Mouse (Mus musculus) lung, postnatal 25 days (tissue): ENCODE measurements at regions not wholly inside any gene's neighbourhood (a gene's known extent, or its start where the extent isn't known, plus 50 kb on each side); places are given as distances from the start of the nearest gene placed in this dataset.

Experiments used
- DNase-seq: peaks from one replicate; pipeline ENCODE4 v3.0.0; 2022; ENCODE audit warnings: low spot score

- no peak for DNase-seq
Observed at GRCm38 (mm10) chr6:24263796-24264195, 95.9 kb upstream of the Slc13a1 start.

- no peak for DNase-seq
Observed at GRCm38 (mm10) chr6:24262578-24262977, 94.7 kb upstream of the Slc13a1 start.

- DNase-seq: no peak
Observed at GRCm38 (mm10) chr6:24245591-24245990, 77.7 kb upstream of the Slc13a1 start.

- DNase-seq: no peak
Observed at GRCm38 (mm10) chr6:24238541-24238940, 70.6 kb upstream of the Slc13a1 start.

GRCm38 (mm10) chr6:24238054-24238453, 70.2 kb upstream of the Slc13a1 start:
- no peak for DNase-seq

GRCm38 (mm10) chr6:24233626-24234025, 65.7 kb upstream of the Slc13a1 start:
- DNase-seq: no peak

- no peak for DNase-seq
Observed at GRCm38 (mm10) chr6:24220589-24220988, 52.7 kb upstream of the Slc13a1 start.

GRCm38 (mm10) chr6:24219882-24220522, 52.1 kb upstream of the Slc13a1 start:
- peak; percentile 0 for DNase-seq
